Comparison of ENCODE assay signal across 12 mouse cellular contexts in the genomic region with DNA sequence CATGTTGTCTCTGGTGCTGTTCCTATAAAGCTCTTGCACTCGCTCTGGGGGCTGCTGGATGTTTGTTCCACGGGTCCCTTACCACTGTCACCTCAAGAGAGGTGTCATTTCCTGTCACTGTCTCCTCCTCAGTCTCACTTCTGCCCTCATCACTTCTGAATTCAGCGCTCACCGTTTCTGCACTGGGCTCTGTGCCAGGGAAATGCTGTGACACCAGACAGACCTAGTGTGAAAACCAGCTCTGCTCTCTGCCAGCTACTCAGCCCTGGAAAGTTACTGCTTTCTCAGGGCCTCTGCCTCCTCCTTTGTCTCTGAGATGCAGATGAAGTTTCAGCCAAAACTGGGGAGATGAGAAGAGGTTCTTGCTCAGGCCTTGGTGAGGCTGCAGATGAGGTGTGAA. TPM values are rescaled to one million over a fixed set of nuclear protein-coding genes. Genes with fewer than 3 reads are reported as not detected.
DNase-seq lines count a peak whose midpoint lies in the region; ATAC-seq lines count a peak whose summit lies in the region.
"Had no signal": no experiment of that assay in that cellular context is flagged by ENCODE, and none has a peak within 500 bp of the region (broad histone marks: within the 10 kb centered on the region; RNA-seq: fewer than 3 reads in every experiment).

No protein-coding gene starts in this region.

- no peak overlapping the region for H3K4me3 ChIP-seq in forebrain, embryonic 13.5 days
- H3K4me3 ChIP-seq in forebrain, embryonic 12.5 days (replicated peaks) = no peak overlapping the region
- H3K4me3 ChIP-seq: stomach, embryonic 15.5 days had no signal

- peak; percentile 88 for DNase-seq in right cerebral cortex, adult 18-20 months
- no peak for DNase-seq in right cerebral cortex, postnatal 25 days
- peak; percentile 64 for DNase-seq in heart, postnatal 4 days
- peak; percentile 40 for DNase-seq in right cerebral cortex, postnatal 4 days
- no peak for DNase-seq in ovary, postnatal 10 days (ENCODE audit: low spot score)
- DNase-seq in B cell, adult 2 months = no peak

- H3K9me3 ChIP-seq in forebrain, embryonic 13.5 days (replicated peaks) = no peaks in the 10 kb centered on the region
- no peaks in the 10 kb centered on the region for H3K9me3 ChIP-seq in forebrain, embryonic 12.5 days
- H3K9me3 ChIP-seq: stomach, embryonic 15.5 days had no signal

- no peak overlapping the region for H3K4me2 ChIP-seq in forebrain, embryonic 13.5 days
- H3K4me2 ChIP-seq in forebrain, embryonic 12.5 days = no peak overlapping the region
- H3K4me2 ChIP-seq: stomach, embryonic 15.5 days had no signal

- H3K27me3 ChIP-seq in forebrain, embryonic 13.5 days = no peaks in the 10 kb centered on the region
- H3K27me3 ChIP-seq in forebrain, embryonic 12.5 days = no peaks in the 10 kb centered on the region
- H3K27me3 ChIP-seq: stomach, embryonic 15.5 days had no signal

- no peak overlapping the region for H3K9ac ChIP-seq in forebrain, embryonic 13.5 days
- H3K9ac ChIP-seq in forebrain, embryonic 12.5 days = no peak overlapping the region
- H3K9ac ChIP-seq: stomach, embryonic 15.5 days had no signal

- H3K36me3 ChIP-seq in forebrain, embryonic 13.5 days (ENCODE audit: poor library complexity, severe bottlenecking) = no peaks in the 10 kb centered on the region
- H3K36me3 ChIP-seq in forebrain, embryonic 12.5 days (replicated peaks) = no peaks in the 10 kb centered on the region
- H3K36me3 ChIP-seq: stomach, embryonic 15.5 days had no signal

- ATAC-seq in forebrain, embryonic 13.5 days = peak; percentile 63
- ATAC-seq in forebrain, embryonic 12.5 days (ENCODE audit: low FRiP score) = no peak

- 58% methylated on average over 4 of the region's 4 CpGs for WGBS in forebrain, embryonic 13.5 days
- WGBS in forebrain, embryonic 12.5 days = 53% methylated on average over 4 of the region's 4 CpGs

- H3K27ac ChIP-seq in forebrain, embryonic 13.5 days = 0 out of 2 replicates have a peak overlapping the region, but pooled peaks have one; percentile 16
- no peak overlapping the region for H3K27ac ChIP-seq in forebrain, embryonic 12.5 days
- H3K27ac ChIP-seq: kidney, postnatal 0 days; macrophage; stomach, embryonic 15.5 days had no signal

- peaks cover 6% of the 10 kb centered on the region; the same call in 1 of the 2 replicates for H3K4me1 ChIP-seq in forebrain, embryonic 13.5 days
- no peaks in the 10 kb centered on the region for H3K4me1 ChIP-seq in forebrain, embryonic 12.5 days
- H3K4me1 ChIP-seq: stomach, embryonic 15.5 days had no signal

RNA-seq across cellular contexts. Expression of gene Serpina12, which starts 12.8 kb away (rescaled TPM):
- polyA plus RNA-seq in forebrain, embryonic 13.5 days (2015; fragmentation: Nextera tagmentation; extraction: Ambion mirVana) = not detected in 2 replicates
- polyA plus RNA-seq in forebrain, embryonic 12.5 days (2016; fragmentation: Nextera tagmentation; extraction: Ambion mirVana) = not detected in 2 replicates
- not detected for total RNA-seq in heart, postnatal 4 days (2021)
- polyA plus RNA-seq: kidney, postnatal 0 days; macrophage; stomach, embryonic 15.5 days had no signal

RNA-seq across cellular contexts. Expression of gene Serpina9, which starts 43.5 kb away (rescaled TPM):
- not detected in 2 replicates for polyA plus RNA-seq in forebrain, embryonic 13.5 days (2015; fragmentation: Nextera tagmentation; extraction: Ambion mirVana)
- polyA plus RNA-seq in forebrain, embryonic 12.5 days (2016; fragmentation: Nextera tagmentation; extraction: Ambion mirVana) = not detected in 2 replicates
- not detected for total RNA-seq in heart, postnatal 4 days (2021)
- polyA plus RNA-seq: kidney, postnatal 0 days; macrophage; stomach, embryonic 15.5 days had no signal

RNA-seq across cellular contexts. Expression of gene Serpina5, which starts 43.9 kb away (rescaled TPM):
- not detected in 2 replicates for polyA plus RNA-seq in forebrain, embryonic 13.5 days (2015; fragmentation: Nextera tagmentation; extraction: Ambion mirVana)
- not detected in 2 replicates for polyA plus RNA-seq in forebrain, embryonic 12.5 days (2016; fragmentation: Nextera tagmentation; extraction: Ambion mirVana)
- total RNA-seq in heart, postnatal 4 days (2021) = not detected
- total RNA-seq: ES-E14 had no signal
- polyA plus RNA-seq: kidney, postnatal 0 days; macrophage had no signal

RNA-seq across cellular contexts. Expression of gene Serpina3a, which starts 55.5 kb away (rescaled TPM):
- not detected in 2 replicates for polyA plus RNA-seq in forebrain, embryonic 13.5 days (2015; fragmentation: Nextera tagmentation; extraction: Ambion mirVana)
- not detected in 2 replicates for polyA plus RNA-seq in forebrain, embryonic 12.5 days (2016; fragmentation: Nextera tagmentation; extraction: Ambion mirVana)
- not detected for total RNA-seq in heart, postnatal 4 days (2021)
- total RNA-seq: ES-E14 had no signal
- polyA plus RNA-seq: kidney, postnatal 0 days; macrophage; stomach, embryonic 15.5 days had no signal

Comparison
In these comparisons a context has a peak if more than half of its experiments do, and no peak if none do; other contexts are left out.
1. DNase-seq: peak in right cerebral cortex, adult 18-20 months (single experiment), heart, postnatal 4 days (single experiment) and right cerebral cortex, postnatal 4 days (single experiment); none in right cerebral cortex, postnatal 25 days (single experiment), ovary, postnatal 10 days (single experiment) and B cell, adult 2 months (0 of 2).